Mouse (Mus musculus): ENCODE data around the gene Bdkrb2.

Bdkrb2 gene

DNA sequence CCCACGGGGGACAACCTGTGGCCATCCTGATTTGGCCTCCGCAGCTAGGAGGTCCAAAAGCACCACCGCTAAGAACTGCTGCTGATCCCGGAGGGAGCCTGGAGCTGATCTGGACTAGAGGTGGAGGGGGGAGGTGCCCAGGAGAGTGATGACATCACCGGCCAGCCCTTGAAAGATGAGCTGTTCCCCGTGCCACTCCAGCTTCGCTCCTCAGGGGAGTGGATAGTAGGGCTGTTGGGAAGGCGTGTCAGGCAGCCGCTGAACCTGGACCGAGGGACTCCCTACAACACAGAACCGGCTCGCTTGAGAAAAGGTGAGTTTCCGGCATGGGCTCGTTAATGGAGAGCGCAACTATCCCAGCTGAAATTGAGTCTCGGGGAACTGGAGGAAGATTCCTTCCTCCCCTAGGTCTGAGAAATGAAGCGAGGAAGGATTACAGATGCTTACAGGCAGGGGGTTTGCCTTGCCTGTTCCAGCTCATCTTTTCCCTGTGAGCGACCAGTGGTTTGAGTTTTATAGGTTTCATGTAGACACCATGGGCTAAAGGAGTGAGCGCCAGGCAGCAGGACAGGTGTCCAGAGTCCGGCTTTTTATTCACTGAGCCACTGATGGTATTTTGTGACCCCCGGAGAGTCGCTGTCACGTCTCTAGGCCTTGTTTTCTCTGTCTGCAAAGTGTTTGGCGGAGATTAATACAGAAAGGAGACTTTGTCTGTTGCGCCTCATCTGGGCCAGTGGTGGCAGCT, at the start of gene Bdkrb2:
Bdkrb2 (plus strand) TSS at position 291 of the 745 bp plus-strand sequence.
- no peak for DNase-seq (ENCODE audit: low read depth, low spot score)

DNA sequence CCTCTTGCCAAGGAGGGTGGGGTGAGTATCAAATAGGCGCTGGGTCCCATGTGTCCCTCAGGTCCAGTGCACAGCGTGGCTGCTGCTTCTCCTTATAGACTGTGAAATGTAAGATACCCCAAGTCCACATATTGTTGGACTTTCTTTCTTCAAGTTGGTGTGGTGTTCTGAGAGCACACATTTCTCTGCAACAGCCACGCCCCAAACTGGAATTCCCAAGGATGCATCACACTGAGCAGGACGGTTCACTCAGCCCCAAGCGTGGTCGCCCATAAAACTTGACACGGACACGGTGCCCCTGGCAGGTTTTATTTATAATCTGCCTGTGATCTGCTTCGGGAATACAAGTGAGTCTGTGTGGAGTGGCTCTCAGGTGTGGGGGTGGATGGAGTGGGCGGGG, 48.9 kb upstream of the Bdkrb2 start:
- no peak for DNase-seq (ENCODE audit: low read depth, low spot score)

DNA sequence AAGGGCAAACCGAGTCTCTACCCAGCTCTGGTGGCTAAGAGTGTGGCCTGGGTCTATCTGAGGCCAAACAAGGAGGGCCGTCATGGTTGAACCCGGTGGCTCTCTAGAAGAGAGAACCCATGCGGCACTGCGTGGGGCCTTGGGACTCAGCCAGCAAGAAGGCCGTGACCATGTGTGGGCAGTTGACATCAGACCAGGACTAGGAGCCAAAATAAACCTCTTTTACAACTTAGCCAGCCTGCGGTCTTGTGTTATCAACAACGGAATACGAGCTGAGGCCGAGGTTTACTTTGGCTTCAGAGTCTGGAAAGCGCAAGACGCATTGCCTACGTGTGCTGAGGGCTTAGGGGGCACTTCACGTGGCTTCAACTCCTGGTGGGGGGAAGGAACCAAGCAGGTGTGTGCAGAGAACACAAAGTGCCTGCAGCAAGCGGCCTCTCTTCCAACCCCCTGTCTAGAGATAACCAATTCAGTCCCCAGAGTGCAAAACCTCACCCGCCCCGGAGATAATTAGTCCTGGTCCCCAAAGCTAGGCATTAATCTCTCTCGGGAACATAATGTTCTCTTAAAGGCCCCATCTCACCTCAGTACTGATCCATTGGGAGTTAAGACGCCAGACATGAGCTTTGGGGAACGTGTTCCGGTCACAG, 45.9 kb upstream of the Bdkrb2 start:
- DNase-seq (ENCODE audit: low read depth, low spot score), result no peak

DNA sequence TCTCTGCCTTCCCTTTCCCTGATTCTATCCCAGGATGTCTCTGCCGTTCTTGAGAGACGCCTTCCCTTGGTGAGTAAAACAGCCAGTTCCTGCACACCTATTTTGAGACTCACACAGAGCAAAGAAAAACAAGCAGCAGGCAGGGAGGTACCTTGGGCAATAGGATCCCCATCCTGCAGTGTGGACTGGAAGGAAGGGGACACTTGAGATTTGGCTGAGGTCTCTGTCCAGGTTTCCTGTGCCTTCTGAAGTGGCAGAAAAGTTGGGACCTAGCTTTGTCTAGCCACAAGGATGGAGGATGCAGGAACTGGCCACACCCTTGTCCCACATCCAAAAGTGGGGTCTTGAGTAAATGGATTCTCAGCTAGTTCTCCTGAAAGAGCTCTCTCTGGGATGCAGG, 43.2 kb upstream of the Bdkrb2 start:
- no peak for DNase-seq (ENCODE audit: low read depth, low spot score)

DNA sequence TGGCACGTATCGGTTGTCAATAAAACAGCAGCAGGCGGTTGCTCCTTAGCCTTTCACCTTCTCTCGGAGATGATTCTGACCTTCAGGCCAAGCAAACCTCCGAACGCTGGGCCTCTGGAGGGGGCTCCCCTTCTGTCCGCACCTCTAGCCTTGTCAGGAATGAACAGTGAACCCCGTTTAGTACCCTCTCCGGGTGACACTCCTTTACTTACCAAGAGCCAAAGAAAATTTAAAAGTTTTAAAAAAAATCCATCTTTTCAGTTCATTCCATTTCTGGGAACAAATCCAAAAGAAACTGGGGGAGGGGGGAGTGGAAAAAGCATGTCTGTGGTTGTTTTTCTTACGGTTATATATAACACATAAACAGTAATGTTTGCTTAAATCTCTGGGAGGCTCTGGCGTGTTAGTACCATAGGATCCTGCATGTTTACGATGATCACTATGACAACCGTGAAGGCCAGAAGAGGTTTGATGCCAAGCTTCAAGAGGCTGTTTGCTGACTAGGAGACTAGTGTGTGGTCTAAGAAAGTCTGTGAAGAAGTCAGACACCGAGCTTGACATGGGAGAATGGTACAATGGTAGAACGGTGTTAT, 41.8 kb upstream of the Bdkrb2 start:
- DNase-seq (ENCODE audit: low read depth, low spot score), result no peak

DNA sequence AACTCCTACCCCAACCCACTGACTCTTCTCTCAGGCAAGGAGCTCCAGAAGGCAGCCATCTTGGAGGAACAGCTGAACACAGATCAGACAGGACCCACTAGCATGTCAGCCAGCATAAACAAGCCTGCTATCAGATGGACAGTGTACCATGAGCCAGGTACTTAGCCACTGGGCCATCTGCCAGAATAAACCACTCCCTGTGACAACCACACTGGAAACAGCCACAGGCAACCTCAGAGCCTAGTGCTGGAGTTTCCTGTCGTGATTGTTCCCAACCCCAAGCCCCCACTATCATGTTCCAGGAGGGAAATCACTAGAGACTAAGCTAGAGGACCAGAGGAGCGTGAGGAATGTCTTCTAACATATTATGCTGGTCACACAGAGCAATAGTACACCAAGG, 39.3 kb upstream of the Bdkrb2 start:
- no peak for DNase-seq (ENCODE audit: low read depth, low spot score)

DNA sequence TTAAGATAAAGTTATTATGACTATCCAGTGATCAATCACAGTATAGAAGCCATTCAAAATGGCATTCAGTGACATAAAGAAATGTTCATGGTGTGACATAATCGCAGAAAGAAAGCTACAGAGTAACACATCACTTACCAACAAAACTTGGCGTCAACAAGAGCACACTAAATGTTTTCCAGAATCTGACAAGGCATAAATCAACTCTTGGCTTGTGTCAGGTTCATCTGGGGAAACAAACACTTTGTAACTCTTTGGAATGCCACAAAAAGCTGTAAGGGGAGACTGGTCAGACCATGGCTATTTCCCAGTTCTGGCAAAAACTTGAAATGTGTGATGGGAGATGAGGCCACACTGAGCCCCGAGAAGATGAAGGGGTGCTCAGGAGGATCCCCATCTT, 36.8 kb upstream of the Bdkrb2 start:
- no peak for DNase-seq (ENCODE audit: low read depth, low spot score)

DNA sequence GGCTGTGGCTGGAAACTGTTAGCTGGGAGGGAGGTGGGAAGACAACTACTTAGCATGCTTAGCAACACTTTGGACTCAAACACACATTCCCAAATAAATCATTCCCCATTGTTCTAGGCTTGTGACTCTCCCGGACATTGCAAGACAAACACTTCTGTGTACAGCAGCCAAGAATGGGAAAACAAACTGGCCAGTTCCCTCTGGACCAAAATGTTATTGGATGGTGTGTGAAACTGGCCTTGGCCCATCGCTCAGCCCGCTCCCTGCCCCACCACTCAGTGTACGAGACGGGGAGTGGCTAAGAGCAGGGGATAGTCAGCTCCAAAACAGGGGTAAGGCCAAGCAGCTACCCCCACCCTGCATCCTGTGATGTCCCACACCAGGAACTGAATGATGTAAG, 36.2 kb upstream of the Bdkrb2 start:
- no peak for DNase-seq (ENCODE audit: low read depth, low spot score)

DNA sequence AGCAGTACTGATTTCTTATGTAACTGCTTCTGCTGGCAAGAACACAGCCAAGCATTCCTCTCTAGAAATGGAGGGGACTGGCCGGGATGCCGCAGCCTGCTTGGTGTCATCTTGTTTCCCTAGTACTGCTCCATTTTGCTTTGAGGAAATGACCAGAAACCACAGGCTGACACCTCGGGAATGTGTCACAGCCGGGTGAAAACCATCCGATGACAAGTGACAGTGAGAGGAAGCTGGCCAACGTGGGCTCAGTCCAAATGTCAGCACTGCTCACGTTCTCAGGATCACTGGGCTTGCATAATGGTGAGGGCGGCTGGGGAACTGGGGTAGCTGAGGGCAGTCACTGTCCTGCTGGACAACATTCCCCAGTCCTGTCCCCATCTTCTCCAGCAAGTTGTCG, 33.5 kb upstream of the Bdkrb2 start:
- no peak for DNase-seq (ENCODE audit: low read depth, low spot score)

DNA sequence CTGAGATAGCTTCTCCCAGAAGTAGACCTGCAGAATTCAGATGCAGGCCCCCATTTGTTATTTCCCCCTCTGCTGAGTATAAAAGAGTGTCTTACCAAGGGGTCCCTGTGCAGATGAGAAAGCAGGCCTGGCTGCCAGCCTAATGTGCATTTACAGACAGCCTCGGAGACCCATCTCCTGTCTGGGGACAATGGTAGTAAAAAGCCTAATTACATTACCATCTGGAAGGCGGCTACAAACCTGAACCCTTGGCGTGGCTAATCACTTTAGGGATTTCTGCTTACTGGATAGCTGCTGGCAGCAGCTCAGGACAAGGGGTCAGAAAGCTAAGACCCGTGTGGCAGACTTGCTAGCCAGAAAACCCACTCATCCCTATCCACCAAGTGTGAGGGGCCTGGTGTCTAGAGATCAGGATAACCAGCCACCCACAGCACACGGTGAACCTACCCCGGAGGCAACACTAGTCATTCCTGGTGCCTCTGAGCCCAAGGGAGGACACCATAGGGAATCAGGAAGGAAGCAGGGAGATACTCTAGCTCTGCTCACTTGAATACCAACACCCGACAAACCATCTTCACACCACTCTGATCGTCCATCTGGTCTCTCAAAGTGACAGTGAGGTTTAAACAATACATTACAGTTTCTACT, 31.2 kb upstream of the Bdkrb2 start:
- no peak for DNase-seq (ENCODE audit: low read depth, low spot score)

DNA sequence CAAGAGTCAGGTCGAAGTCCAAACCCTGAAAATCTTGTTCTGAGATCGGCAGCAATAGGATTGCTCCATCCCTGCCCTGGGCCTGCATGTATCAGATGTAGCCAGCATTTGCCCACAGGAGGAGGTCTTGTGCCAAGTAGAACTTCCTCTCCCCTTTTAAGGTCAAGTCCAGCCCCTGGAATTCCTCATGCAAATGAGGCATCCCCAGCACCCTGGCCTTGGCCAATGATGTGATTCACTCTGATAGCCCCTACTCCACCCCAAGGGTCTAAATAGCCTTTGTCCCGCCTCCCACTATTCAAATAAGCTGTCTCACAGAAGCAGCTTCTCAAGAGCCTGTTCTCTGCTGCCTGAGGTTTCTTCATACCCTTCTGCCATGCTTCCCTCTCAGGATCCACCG, 28.2 kb upstream of the Bdkrb2 start:
- DNase-seq (ENCODE audit: low read depth, low spot score), result no peak

DNA sequence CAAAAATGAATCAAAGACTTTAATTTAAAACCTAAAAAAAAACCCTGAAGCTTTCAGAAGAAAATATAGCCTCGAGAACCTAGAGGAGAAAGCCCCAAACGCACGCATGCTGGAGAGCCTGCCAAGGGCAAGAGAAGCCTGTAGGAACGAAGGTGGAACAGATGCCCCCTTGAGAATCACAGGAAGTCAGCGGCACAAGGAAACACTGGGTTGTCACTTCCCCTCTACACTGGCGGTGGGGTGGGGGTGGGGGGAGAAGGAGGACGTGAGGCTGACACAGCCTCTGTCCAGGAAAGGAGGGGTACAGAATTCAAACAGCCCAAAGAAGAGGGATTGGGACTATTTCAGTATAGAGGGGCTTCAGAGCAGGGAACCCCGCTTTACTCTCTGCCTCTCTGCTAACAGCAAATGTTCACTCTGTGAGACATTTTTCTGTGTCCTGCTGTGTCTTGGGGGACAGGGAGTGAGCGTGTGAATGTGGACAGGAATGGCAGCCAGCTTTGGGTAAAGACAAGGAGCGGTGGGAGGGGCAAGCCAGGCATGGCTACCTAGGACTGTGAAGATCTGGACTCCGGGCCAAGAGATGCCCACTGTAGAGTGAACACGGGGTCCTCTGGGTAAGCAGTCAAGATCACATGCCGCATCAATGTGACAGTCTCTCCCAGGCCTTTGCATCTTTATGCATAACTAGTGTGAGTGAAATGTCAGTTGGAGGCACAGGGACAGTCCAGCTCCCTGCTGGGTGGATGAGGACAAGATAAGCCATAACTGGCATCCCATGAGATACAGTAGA, 26.9 kb upstream of the Bdkrb2 start:
- DNase-seq (ENCODE audit: low read depth, low spot score), result no peak

DNA sequence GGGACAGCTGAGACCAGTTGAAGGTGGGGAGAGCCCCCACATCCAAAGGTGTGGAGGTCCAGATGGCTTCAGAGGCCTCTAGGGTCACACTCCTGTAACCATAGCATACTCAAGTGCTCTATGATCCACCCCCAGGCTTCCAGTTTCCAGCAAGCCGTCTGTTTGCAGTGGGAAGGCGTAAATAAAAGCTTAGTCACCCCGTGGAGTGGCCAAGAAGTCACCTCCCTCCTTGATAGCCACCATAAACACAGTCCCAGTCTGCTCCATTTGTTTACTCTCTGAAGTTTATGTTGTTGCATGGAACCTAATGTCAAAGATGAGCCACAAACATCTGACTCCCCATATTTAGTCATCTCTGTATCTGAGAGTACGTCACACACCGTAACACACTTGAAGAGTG, 25.9 kb upstream of the Bdkrb2 start:
- no peak for DNase-seq (ENCODE audit: low read depth, low spot score)

DNA sequence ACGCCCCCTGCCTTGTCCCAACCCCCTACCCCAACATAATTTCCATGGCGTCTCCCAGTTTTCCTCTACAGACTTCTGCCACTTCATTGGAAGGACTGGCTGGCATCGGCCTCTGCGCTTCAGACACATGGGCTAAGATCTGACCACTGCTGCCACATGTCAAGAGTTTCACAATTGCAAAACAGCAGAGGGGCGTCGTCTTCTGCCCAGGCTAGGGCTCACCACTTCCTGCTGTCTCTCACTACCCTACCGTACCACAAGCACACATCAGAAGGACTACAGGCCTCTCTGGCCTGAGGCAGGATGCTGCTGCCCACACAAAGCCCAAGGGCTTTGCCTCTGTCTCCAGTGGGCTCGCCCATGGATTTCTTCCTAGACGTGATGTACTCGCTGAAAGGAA, 23.4 kb upstream of the Bdkrb2 start:
- DNase-seq (ENCODE audit: low read depth, low spot score), result no peak

DNA sequence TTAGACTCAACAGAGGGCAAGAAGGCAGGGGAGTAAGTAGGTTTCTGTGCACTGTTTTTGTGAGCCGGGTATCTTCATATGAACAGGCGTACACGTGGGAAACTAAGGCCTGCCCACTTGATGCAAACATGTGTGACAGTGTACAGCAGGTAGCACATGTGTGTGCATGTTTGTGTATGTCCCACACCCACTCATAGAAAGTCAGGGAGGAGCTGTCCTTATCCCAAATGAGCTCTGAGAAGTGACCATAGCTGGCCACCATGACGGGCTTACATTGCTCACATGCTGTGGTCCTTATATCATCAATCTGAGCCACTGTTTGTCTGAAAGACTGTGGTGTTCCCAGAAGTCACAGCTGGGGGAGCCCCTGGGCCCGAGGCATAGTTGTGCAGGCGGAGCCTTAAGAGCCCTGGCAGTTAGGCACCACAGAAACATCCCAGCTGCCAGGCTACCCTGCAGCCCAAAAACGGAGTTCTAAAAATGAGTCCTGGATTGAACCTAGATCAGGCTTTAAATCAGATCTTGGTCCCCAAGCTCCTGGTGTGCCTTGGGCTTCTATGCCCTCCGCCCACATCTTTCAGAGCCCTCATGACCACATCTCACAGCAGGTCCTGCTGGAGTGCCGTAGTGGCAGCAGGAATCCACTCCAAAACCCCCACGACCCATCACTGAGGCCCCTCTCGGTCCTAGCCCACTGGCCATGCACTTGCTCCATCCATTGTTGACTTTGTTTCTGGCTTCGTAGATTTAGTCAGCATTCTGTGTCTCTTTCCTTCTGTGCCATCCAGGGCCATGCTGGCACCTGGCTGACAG, 21.2 kb upstream of the Bdkrb2 start:
- no peak for DNase-seq (ENCODE audit: low read depth, low spot score)

DNA sequence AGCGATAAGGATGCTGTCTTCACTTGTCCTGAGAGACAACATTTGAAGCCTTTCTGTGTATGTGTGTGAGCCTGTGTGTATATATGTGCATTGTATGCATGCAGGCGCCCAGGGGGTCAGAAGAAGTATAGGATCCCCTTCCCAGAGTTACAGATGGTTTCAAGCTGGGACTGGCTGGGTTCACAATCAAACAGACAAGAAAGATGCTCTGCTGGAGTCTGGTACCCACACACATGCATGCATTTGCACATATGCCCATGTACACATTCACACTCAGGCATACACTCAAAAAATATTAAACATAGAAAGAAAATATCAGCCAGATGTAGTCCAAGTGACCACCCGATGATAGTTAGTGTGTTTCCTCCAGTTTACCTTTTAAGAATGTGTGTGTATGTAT, 20.5 kb upstream of the Bdkrb2 start:
- DNase-seq (ENCODE audit: low read depth, low spot score), result no peak

DNA sequence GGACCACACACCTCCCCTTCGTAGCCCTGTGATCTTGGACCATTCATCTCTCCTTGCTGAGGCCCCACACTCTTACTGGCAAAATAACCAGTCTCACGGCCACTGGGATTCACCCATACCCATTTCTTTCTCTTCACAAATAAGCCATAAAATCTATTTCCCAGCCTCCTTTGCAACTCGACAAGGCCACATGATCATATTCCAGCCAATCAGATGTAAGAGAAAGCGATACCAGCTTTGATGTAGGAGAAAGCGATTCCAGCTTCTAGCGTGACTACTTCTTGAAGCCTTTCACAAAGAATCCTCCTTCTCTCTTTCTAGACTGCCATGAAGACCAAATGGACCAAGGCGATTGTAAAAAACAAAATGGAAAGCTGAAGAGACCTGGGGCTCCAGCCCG, 19.9 kb upstream of the Bdkrb2 start:
- DNase-seq (ENCODE audit: low read depth, low spot score), result no peak

DNA sequence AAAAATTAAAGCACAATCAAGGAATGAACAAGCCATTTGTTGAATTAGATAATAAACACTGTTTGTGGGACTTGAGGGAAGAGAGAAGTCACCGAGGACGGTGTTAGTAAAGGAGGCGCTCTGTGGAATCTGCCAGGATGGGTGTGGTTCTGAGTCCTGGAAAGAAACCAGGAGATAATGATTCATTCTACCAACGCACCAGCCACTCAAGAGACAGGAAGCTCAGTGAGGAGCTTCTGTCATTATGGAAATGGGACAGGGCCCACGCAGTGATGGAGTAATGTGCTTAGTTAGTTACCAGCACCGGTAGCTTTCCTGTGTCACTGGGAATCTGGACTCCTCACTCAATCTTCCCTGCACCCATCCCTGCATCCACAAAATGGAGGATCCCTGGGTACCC, 19.3 kb upstream of the Bdkrb2 start:
- no peak for DNase-seq (ENCODE audit: low read depth, low spot score)

DNA sequence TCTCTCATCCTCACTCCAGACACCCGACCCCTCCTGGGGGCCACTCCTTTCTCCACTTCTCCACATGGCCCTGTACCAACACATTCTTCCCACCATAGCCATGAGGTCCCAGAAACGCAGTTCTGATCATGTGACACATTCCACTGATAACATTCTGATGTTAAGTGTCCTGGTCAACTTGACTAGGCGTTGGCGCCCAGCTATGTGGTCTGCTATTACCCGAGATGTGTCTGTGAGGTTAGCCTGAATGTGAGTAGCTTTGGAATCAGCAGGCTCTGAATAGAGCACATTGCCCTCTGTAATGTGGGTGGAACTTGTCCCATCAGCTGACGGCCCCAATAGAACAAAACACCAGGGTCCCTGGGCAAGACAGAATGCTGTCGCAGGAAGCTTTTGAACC, 18.2 kb upstream of the Bdkrb2 start:
- DNase-seq (ENCODE audit: low read depth, low spot score), result no peak

DNA sequence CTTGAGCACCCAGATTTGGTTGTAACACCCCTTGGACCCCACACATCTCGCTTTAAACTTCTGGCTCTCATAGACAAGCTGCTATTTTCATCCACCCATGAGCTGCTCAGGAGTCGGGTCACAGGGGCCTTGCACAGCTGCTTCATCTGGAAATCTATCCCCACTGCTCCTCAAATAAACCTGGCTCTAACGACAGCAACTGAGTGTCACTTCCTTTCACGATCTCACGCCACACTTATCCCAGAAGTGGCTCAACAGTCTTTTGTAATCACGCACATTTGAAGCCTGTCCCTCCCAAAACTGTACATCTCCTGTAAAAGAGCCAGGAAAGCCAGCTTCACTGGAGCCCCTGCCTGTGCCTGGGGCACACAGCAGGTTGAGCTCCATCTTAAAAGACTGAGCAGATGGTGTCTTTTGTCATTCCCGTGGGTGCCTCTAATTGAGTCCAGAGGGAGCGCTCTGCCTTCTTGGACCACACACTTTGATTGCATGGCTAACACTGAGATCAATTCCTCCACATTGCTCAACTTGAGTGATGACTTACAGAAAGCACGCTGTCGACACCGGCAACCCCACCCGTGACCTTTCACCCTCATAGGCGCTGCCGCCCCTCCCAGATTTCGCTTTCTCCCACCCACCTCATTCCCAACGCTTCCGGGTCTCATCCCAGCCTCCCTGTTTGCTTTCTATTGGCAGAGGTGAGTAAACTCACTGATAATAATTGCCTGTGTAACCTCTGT, 17.2 kb upstream of the Bdkrb2 start:
- DNase-seq (ENCODE audit: low read depth, low spot score), result no peak
